In genomic region chr17:65082249-65082648, GRCm38 (mm10) we compare ENCODE assay signal across 16 mouse cellular contexts.
"Had no signal": no experiment of that assay in that cellular context is flagged by ENCODE, and none has a peak within 500 bp of the region (broad histone marks: within the 10 kb centered on the region; RNA-seq: fewer than 3 reads in every experiment).

No protein-coding gene starts in this region.

- DNase-seq: kidney, adult 18-20 months; kidney, postnatal 14 days; lung, embryonic 14.5 days; lung, postnatal 10 days; lung, postnatal 4 days; right cerebral cortex, adult 18-20 months; right cerebral cortex, postnatal 4 days; spleen, adult 18-20 months; thymus, adult 18-20 months; thymus, postnatal 14 days had no signal

- H3K36me3 ChIP-seq: kidney, embryonic 15.5 days; limb, embryonic 10.5 days; liver, embryonic 15.5 days; midbrain, embryonic 12.5 days; neural tube, embryonic 12.5 days had no signal

- H3K9me3 ChIP-seq: kidney, embryonic 15.5 days; limb, embryonic 10.5 days; liver, embryonic 15.5 days; midbrain, embryonic 12.5 days; neural tube, embryonic 12.5 days had no signal

- H3K4me1 ChIP-seq: kidney, embryonic 15.5 days; limb, embryonic 10.5 days; liver, embryonic 15.5 days; neural tube, embryonic 12.5 days had no signal

- H3K4me3 ChIP-seq: kidney, embryonic 15.5 days; limb, embryonic 10.5 days; liver, embryonic 15.5 days; midbrain, embryonic 12.5 days; neural tube, embryonic 12.5 days had no signal

- H3K27me3 ChIP-seq: kidney, embryonic 15.5 days; liver, embryonic 15.5 days; midbrain, embryonic 12.5 days; neural tube, embryonic 12.5 days had no signal

- H3K4me2 ChIP-seq: kidney, embryonic 15.5 days; liver, embryonic 11.5 days; liver, embryonic 15.5 days; lung, embryonic 14.5 days; midbrain, embryonic 12.5 days; neural tube, embryonic 12.5 days had no signal

- H3K9ac ChIP-seq: kidney, embryonic 15.5 days; liver, embryonic 15.5 days; lung, embryonic 14.5 days; midbrain, embryonic 12.5 days; neural tube, embryonic 12.5 days had no signal

- H3K27ac ChIP-seq: kidney, embryonic 15.5 days; limb, embryonic 10.5 days; liver, embryonic 15.5 days; midbrain, embryonic 12.5 days; neural tube, embryonic 12.5 days had no signal
